Mouse (Mus musculus): ENCODE measurements around the gene Pih1h3b. TPM values are rescaled to one million over a fixed set of nuclear protein-coding genes. Genes with fewer than 3 reads are reported as not detected.

The Pih1h3b gene
- not detected in 2 replicates for polyA plus RNA-seq (2012; rRNA removed)

GRCm38 (mm10) chrX:140062135-140062975 is at the start of gene Pih1h3b, which contains the start of gene Nup62cl:
Gene Pih1h3b (plus strand): TSS chrX:140062879.
Gene Nup62cl (minus strand): TSS chrX:140062712.

Other genes starting within 250 kb of the Pih1h3b start
- gene Morc4, start 191.2 kb upstream of the Pih1h3b start, polyA plus RNA-seq (2012; rRNA removed), result 3.3 and 3.4 TPM in 2 replicates
- gene Rbm41, start 64.3 kb upstream of the Pih1h3b start, polyA plus RNA-seq (2012; rRNA removed), result 0.14 and 0.16 TPM in 2 replicates
- 10.0 and 19.4 TPM in 2 replicates for gene Nup62cl, start 167 bp upstream of the Pih1h3b start, polyA plus RNA-seq (2012; rRNA removed)

Measured in ovary, adult 2 months (tissue).